Mouse (Mus musculus): Measurements from ENCODE around the gene C530008M17Rik.

C530008M17Rik gene

GRCm38 (mm10) chr5:76822097-76822496, 165.8 kb downstream of the C530008M17Rik start:
- DNase-seq (ENCODE audit: low read depth in 2 of 2, low spot score in 2 of 2): no peak

GRCm38 (mm10) chr5:76828527-76829240, 172.4 kb downstream of the C530008M17Rik start:
- no peak for DNase-seq (ENCODE audit: low read depth in 2 of 2, low spot score in 2 of 2)

- DNase-seq (ENCODE audit: low read depth in 2 of 2, low spot score in 2 of 2): no peak
These were observed 176.4 kb downstream of the C530008M17Rik start for GRCm38 (mm10) chr5:76832529-76833210.

- no peak for DNase-seq (ENCODE audit: low read depth in 2 of 2, low spot score in 2 of 2)
These were observed 180.7 kb downstream of the C530008M17Rik start for GRCm38 (mm10) chr5:76837018-76837417.

- DNase-seq (ENCODE audit: low read depth in 2 of 2, low spot score in 2 of 2): no peak
These were observed 183.5 kb downstream of the C530008M17Rik start for GRCm38 (mm10) chr5:76839786-76840185.

- DNase-seq (ENCODE audit: low read depth in 2 of 2, low spot score in 2 of 2): no peak
These were observed 185.5 kb downstream of the C530008M17Rik start for GRCm38 (mm10) chr5:76841859-76842258.

GRCm38 (mm10) chr5:76843448-76843847, 187.1 kb downstream of the C530008M17Rik start:
- peak in 1 of 2 experiments; percentile 27 for DNase-seq (ENCODE audit: low read depth in 2 of 2, low spot score in 2 of 2)

- no peak for DNase-seq (ENCODE audit: low read depth in 2 of 2, low spot score in 2 of 2)
These were observed 187.6 kb downstream of the C530008M17Rik start for GRCm38 (mm10) chr5:76843851-76844419.

GRCm38 (mm10) chr5:76844618-76845186, 188.4 kb downstream of the C530008M17Rik start:
- no peak for DNase-seq (ENCODE audit: low read depth in 2 of 2, low spot score in 2 of 2)

GRCm38 (mm10) chr5:76847106-76847505, 190.8 kb downstream of the C530008M17Rik start:
- DNase-seq (ENCODE audit: low read depth in 2 of 2, low spot score in 2 of 2): no peak

- no peak for DNase-seq (ENCODE audit: low read depth in 2 of 2, low spot score in 2 of 2)
These were observed 195.0 kb downstream of the C530008M17Rik start for GRCm38 (mm10) chr5:76851316-76851715.

GRCm38 (mm10) chr5:76853549-76853948, 197.2 kb downstream of the C530008M17Rik start:
- peak; percentile 61 to 63 for DNase-seq (ENCODE audit: low read depth in 2 of 2, low spot score in 2 of 2)

GRCm38 (mm10) chr5:76855829-76856600, 199.7 kb downstream of the C530008M17Rik start:
- no peak for DNase-seq (ENCODE audit: low read depth in 2 of 2, low spot score in 2 of 2)

GRCm38 (mm10) chr5:76857103-76858015, 201.0 kb downstream of the C530008M17Rik start:
- DNase-seq (ENCODE audit: low read depth in 2 of 2, low spot score in 2 of 2): no peak

GRCm38 (mm10) chr5:76858444-76858843, 202.1 kb downstream of the C530008M17Rik start:
- no peak for DNase-seq (ENCODE audit: low read depth in 2 of 2, low spot score in 2 of 2)

- DNase-seq (ENCODE audit: low read depth in 2 of 2, low spot score in 2 of 2): no peak
These were observed 210.5 kb downstream of the C530008M17Rik start for GRCm38 (mm10) chr5:76866819-76867218.

- peak; percentile 8 to 20 for DNase-seq (ENCODE audit: low read depth in 2 of 2, low spot score in 2 of 2)
These were observed 212.5 kb downstream of the C530008M17Rik start for GRCm38 (mm10) chr5:76868693-76869286.

- DNase-seq (ENCODE audit: low read depth in 2 of 2, low spot score in 2 of 2): no peak
These were observed 213.2 kb downstream of the C530008M17Rik start for GRCm38 (mm10) chr5:76869553-76869952.

- DNase-seq (ENCODE audit: low read depth in 2 of 2, low spot score in 2 of 2): no peak
These were observed 219.9 kb downstream of the C530008M17Rik start for GRCm38 (mm10) chr5:76876106-76876758.
